Mouse (Mus musculus): ENCODE results near the gene Arx.

DNA sequence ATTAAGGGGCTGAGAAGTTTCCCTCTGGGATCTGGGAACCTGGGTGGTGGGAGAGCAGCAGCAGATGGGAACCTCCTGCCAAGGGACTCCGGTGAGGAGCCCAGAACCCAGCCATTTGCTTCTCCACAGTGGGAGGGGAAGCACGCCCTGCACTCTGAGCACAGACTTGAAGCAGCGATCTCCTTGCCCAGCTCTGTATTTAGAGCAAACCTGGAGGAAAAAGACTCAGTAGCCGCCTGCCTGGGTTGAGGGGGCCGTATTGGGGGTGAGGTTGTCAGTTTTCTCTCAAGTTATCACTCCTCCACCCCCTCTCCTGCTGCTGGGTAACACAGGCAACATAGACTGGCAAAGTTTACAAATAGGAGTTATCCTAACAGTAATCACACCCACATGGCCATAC, 4.5 kb upstream of the Arx start:
- TF ChIP-seq CTCF (IDR thresholded peaks at IDR 0.05; ENCODE audit: low read depth, low read length): no peak
- TF ChIP-seq POLR2A (IDR thresholded peaks at IDR 0.05; ENCODE audit: borderline replicate concordance, low read depth, low read length): no peak
